Mouse (Mus musculus) CH12.LX (cell line): ENCODE measurements around the gene Cadm2.

Experiments used
- CHD1 ChIP-seq: IDR thresholded peaks from 2 replicates; pipeline ENCODE4 v1.6.1; 2012; ENCODE audit warnings: low read depth, low read length, improper control_type of control experiment, inconsistent platforms
- CTCF ChIP-seq, 2 experiments: IDR thresholded peaks in 1 of 2; conservative IDR thresholded peaks in 1 of 2; 2 replicates each; pipeline ENCODE4 v1.5.1; 2011 to 2012; ENCODE audit warnings: low read depth in 2 of 2, low read length in 2 of 2, improper control_type of control experiment in 1 of 2, inconsistent platforms in 1 of 2, mild to moderate bottlenecking in 1 of 2, moderate library complexity in 1 of 2
- E2F4 ChIP-seq: IDR thresholded peaks from 2 replicates; pipeline ENCODE4 v1.6.1; 2011; ENCODE audit warnings: low read depth, low read length, improper control_type of control experiment; ENCODE audit not compliant: insufficient replicate concordance
- EP300 ChIP-seq: IDR thresholded peaks from 2 replicates; pipeline ENCODE4 v1.6.1; 2011; ENCODE audit warnings: low read length, improper control_type of control experiment
- JUND ChIP-seq: conservative IDR thresholded peaks from 2 replicates; pipeline ENCODE4 v1.6.1; 2011; ENCODE audit warnings: low read depth, low read length, improper control_type of control experiment
- MAFK ChIP-seq: IDR thresholded peaks from 2 replicates; pipeline ENCODE4 v1.6.1; 2011; ENCODE audit warnings: low read length, improper control_type of control experiment; ENCODE audit not compliant: insufficient replicate concordance
- MXI1 ChIP-seq: IDR thresholded peaks from 2 replicates; pipeline ENCODE4 v1.6.1; 2011; ENCODE audit warnings: mild to moderate bottlenecking, low read depth, low read length, improper control_type of control experiment
- MYC ChIP-seq: IDR thresholded peaks from 2 replicates; pipeline ENCODE4 v1.6.1; 2011; ENCODE audit warnings: low read depth, mild to moderate bottlenecking, improper control_type of control experiment, low read length
- POLR2A ChIP-seq: IDR thresholded peaks from 2 replicates; pipeline ENCODE4 v1.6.1; 2011; ENCODE audit warnings: low read depth, mild to moderate bottlenecking, improper control_type of control experiment, low read length
- RCOR1 ChIP-seq: conservative IDR thresholded peaks from 2 replicates; pipeline ENCODE4 v1.6.1; 2012; ENCODE audit warnings: low read depth, mild to moderate bottlenecking, inconsistent platforms, low read length, improper control_type of control experiment
- SMC3 ChIP-seq: IDR thresholded peaks from 2 replicates; pipeline ENCODE4 v1.6.1; 2011; ENCODE audit warnings: low read depth, low read length, improper control_type of control experiment
- USF1 ChIP-seq: IDR thresholded peaks from 2 replicates; pipeline ENCODE4 v1.6.1; 2014; ENCODE audit warnings: low read depth, mild to moderate bottlenecking, inconsistent platforms, low read length, improper control_type of control experiment
- USF2 ChIP-seq: conservative IDR thresholded peaks from 2 replicates; pipeline ENCODE4 v1.6.1; 2011; ENCODE audit warnings: low read depth, low read length, improper control_type of control experiment
- ZNF384 ChIP-seq: IDR thresholded peaks from 2 replicates; pipeline ENCODE4 v1.6.1; 2012; ENCODE audit warnings: low read depth, low read length, improper control_type of control experiment, inconsistent platforms

DNA sequence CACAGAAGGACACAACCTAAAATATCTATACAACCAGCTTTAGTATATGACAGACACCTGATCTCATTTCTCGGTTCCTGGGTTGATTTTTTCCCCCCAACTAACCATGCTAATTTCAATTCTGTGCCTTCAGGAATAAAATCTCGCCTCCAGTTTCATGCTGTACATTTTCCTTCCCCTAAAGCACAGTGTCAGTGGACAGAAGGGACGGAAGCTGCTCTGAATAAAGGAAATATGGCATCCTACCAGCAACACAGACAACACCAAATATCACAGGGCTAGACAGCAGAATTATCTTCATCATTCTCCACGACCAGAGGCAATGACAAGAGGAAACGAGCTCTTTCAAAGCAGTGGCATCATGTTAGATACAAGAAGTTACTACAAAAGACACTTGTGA is 498.2 kb downstream of the Cadm2 start:
- TF ChIP-seq MXI1: no peak
- TF ChIP-seq CTCF (conservative IDR thresholded peaks at IDR 0.05 in 1 of 2, IDR thresholded peaks at IDR 0.05 in 1 of 2; ENCODE audit: low read depth in 2 of 2, low read length in 2 of 2): no peak
- TF ChIP-seq MAFK: no peak
- TF ChIP-seq CHD1: no peak
- TF ChIP-seq EP300: no peak
- no peak for TF ChIP-seq USF1
- no peak for TF ChIP-seq USF2
- TF ChIP-seq RCOR1: no peak
- TF ChIP-seq POLR2A: no peak
- TF ChIP-seq MYC: no peak
- no peak for TF ChIP-seq E2F4
- no peak for TF ChIP-seq JUND
- no peak for TF ChIP-seq SMC3
- TF ChIP-seq ZNF384: no peak
